Mouse (Mus musculus): Measurements from ENCODE around the gene Dnaaf2.

GRCm38 (mm10) chr12:69190074-69190473 is 8.2 kb downstream of the Dnaaf2 start:
- no peak for TF ChIP-seq CTCF (IDR thresholded peaks at IDR 0.05; ENCODE audit: low read depth)
- TF ChIP-seq EP300 (IDR thresholded peaks at IDR 0.05; ENCODE audit: low read depth) = no peak
